Mouse (Mus musculus) hindlimb bud, embryonic 11.5 days (tissue): Measurements from ENCODE around the gene Ehbp1l1.
"Not testable (repeated sequence)": the region's sequence is repeated elsewhere in the genome, so short reads cannot be mapped to it uniquely, and the experiment has no call there.

ENCODE experiments used
- DNase-seq: peaks from one replicate; pipeline ENCODE4 v3.0.0-alpha.2; 2012; ENCODE audit warnings: low read depth, low spot score; ENCODE audit errors: extremely low spot score

The Ehbp1l1 gene

GRCm38 (mm10) chr19:5710068-5710467, 16.0 kb downstream of the Ehbp1l1 start:
- no peak for DNase-seq

- DNase-seq: no peak
Observed at GRCm38 (mm10) chr19:5704801-5705571, 21.1 kb downstream of the Ehbp1l1 start.

- no peak for DNase-seq
Observed at GRCm38 (mm10) chr19:5704163-5704800, 21.8 kb downstream of the Ehbp1l1 start, which contains the start of gene Kcnk7. Kcnk7 (plus strand) TSS chr19:5704367.

- DNase-seq: no peak
Observed at GRCm38 (mm10) chr19:5695849-5696462, 30.2 kb downstream of the Ehbp1l1 start.

- DNase-seq: no peak
Observed at GRCm38 (mm10) chr19:5693801-5694200, 32.3 kb downstream of the Ehbp1l1 start.

- no peak for DNase-seq
Observed at GRCm38 (mm10) chr19:5692913-5693396, 33.2 kb downstream of the Ehbp1l1 start.

GRCm38 (mm10) chr19:5692086-5692912, 33.8 kb downstream of the Ehbp1l1 start:
- DNase-seq: no peak

- no peak for DNase-seq
Observed at GRCm38 (mm10) chr19:5691601-5692000, 34.5 kb downstream of the Ehbp1l1 start.

GRCm38 (mm10) chr19:5690343-5690735, 35.8 kb downstream of the Ehbp1l1 start:
- DNase-seq: no peak

GRCm38 (mm10) chr19:5689565-5690342, 36.4 kb downstream of the Ehbp1l1 start:
- peak; percentile 26 for DNase-seq

GRCm38 (mm10) chr19:5689088-5689428, 37.1 kb downstream of the Ehbp1l1 start:
- DNase-seq: peak; percentile 16

GRCm38 (mm10) chr19:5688200-5689087, 37.7 kb downstream of the Ehbp1l1 start, which contains the start of the genes Map3k11 and Pcnx3:
Map3k11 (plus strand) TSS chr19:5688742.
Pcnx3 (minus strand) TSS chr19:5688908.
- DNase-seq: peak; percentile 99

GRCm38 (mm10) chr19:5687738-5688137, 38.4 kb downstream of the Ehbp1l1 start:
- DNase-seq: no peak

GRCm38 (mm10) chr19:5686954-5687353, 39.2 kb downstream of the Ehbp1l1 start:
- not testable (repeated sequence) for DNase-seq

- no peak for DNase-seq
Observed at GRCm38 (mm10) chr19:5686437-5686836, 39.7 kb downstream of the Ehbp1l1 start.

- no peak for DNase-seq
Observed at GRCm38 (mm10) chr19:5685861-5686260, 40.3 kb downstream of the Ehbp1l1 start.

- no peak for DNase-seq
Observed at GRCm38 (mm10) chr19:5685431-5685830, 40.7 kb downstream of the Ehbp1l1 start.

GRCm38 (mm10) chr19:5684985-5685384, 41.1 kb downstream of the Ehbp1l1 start:
- no peak for DNase-seq

- DNase-seq: no peak
Observed at GRCm38 (mm10) chr19:5684236-5684635, 41.9 kb downstream of the Ehbp1l1 start.
